Comparison of ENCODE assay signal across 28 mouse cellular contexts in the genomic region with DNA sequence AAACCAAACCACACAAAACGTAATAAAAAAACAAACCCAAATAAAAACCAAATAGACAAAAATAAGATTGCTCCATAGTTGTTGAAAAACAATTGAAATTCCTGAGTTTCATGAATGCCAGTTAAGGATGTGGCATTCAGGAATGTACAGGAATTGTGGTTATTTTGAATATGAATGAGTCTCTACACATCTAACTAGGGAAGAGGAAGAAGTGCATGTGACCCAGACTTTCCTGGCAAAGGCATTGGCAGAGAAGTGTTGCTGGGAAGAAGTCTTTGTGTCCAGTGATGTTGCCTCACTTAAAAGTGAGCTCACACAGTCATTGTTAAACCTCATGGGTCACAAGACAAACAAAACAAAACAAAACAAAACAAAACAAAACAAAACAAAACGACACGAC.
"Had no signal": no experiment of that assay in that cellular context is flagged by ENCODE, and none has a peak within 500 bp of the region (broad histone marks: within the 10 kb centered on the region; RNA-seq: fewer than 3 reads in every experiment).

No protein-coding gene starts in this region.

- H3K4me2 ChIP-seq: heart, embryonic 12.5 days; hindbrain, embryonic 12.5 days; hindbrain, embryonic 14.5 days; intestine, embryonic 15.5 days; limb, embryonic 12.5 days; liver, embryonic 11.5 days; liver, embryonic 13.5 days; liver, embryonic 15.5 days had no signal

- H3K27ac ChIP-seq: gastrocnemius, adult 2 months; heart, embryonic 10.5 days; hindbrain, embryonic 10.5 days; hindbrain, embryonic 12.5 days; hindbrain, embryonic 14.5 days; intestine, embryonic 15.5 days; layer of hippocampus, adult 2 months; left cerebral cortex, adult 2 months; limb, embryonic 10.5 days; limb, embryonic 12.5 days; liver, embryonic 13.5 days; liver, embryonic 15.5 days had no signal

- H3K36me3 ChIP-seq: heart, embryonic 10.5 days; heart, embryonic 12.5 days; hindbrain, embryonic 10.5 days; hindbrain, embryonic 12.5 days; intestine, embryonic 15.5 days; limb, embryonic 10.5 days; limb, embryonic 12.5 days; liver, embryonic 13.5 days; liver, embryonic 15.5 days had no signal

- H3K4me1 ChIP-seq: heart, embryonic 10.5 days; heart, embryonic 12.5 days; hindbrain, embryonic 10.5 days; hindbrain, embryonic 12.5 days; intestine, embryonic 15.5 days; limb, embryonic 10.5 days; limb, embryonic 12.5 days; liver, embryonic 13.5 days; liver, embryonic 15.5 days had no signal

- H3K9me3 ChIP-seq: heart, embryonic 10.5 days; heart, embryonic 12.5 days; hindbrain, embryonic 10.5 days; hindbrain, embryonic 12.5 days; intestine, embryonic 15.5 days; limb, embryonic 10.5 days; limb, embryonic 12.5 days; liver, embryonic 13.5 days; liver, embryonic 15.5 days had no signal

- ATAC-seq: hindbrain, embryonic 16.5 days; inflammation-experienced regulatory T-cells, adult 6 months; intestine, embryonic 15.5 days; intestine, postnatal 0 days had no signal

- H3K9ac ChIP-seq: heart, embryonic 12.5 days; hindbrain, embryonic 12.5 days; hindbrain, embryonic 14.5 days; intestine, embryonic 15.5 days; limb, embryonic 12.5 days; liver, embryonic 13.5 days; liver, embryonic 15.5 days had no signal

- DNase-seq: gastrocnemius, adult 2 months; gastrocnemius, postnatal 10 days; gastrocnemius, postnatal 25 days; heart, adult 18-20 months; heart, postnatal 10 days; heart, postnatal 4 days; kidney, adult 18-20 months; kidney, adult 8-10 months; kidney, postnatal 10 days; kidney, postnatal 25 days; kidney, postnatal 4 days; liver; liver, embryonic 13.5 days had no signal

- H3K4me3 ChIP-seq: gastrocnemius, adult 2 months; heart, embryonic 10.5 days; heart, embryonic 12.5 days; hindbrain, embryonic 10.5 days; hindbrain, embryonic 12.5 days; intestine, embryonic 15.5 days; layer of hippocampus, adult 2 months; left cerebral cortex, adult 2 months; limb, embryonic 10.5 days; limb, embryonic 12.5 days; liver, embryonic 13.5 days; liver, embryonic 15.5 days had no signal

- H3K27me3 ChIP-seq: heart, embryonic 12.5 days; hindbrain, embryonic 12.5 days; intestine, embryonic 15.5 days; limb, embryonic 12.5 days; liver, embryonic 13.5 days; liver, embryonic 15.5 days had no signal
